Mouse (Mus musculus): ENCODE data around the gene Ddx50.
A peak's percentile ranks its signal among the peaks of the same experiment; 100 is the strongest.
"Not testable (repeated sequence)": the region's sequence is repeated elsewhere in the genome, so short reads cannot be mapped to it uniquely, and the experiment has no call there.

Ddx50 gene

GRCm38 (mm10) chr10:62601053-62601791 lies 49.8 kb downstream of the Ddx50 start:
- no peak for DNase-seq (ENCODE audit: low spot score)

GRCm38 (mm10) chr10:62600056-62600455 lies 51.0 kb downstream of the Ddx50 start:
- no peak for DNase-seq (ENCODE audit: low spot score)

- DNase-seq (ENCODE audit: low spot score), result not testable (repeated sequence)
Observed at GRCm38 (mm10) chr10:62599311-62599710, 51.7 kb downstream of the Ddx50 start.

GRCm38 (mm10) chr10:62592496-62592895 lies 58.5 kb downstream of the Ddx50 start:
- no peak for DNase-seq (ENCODE audit: low spot score)

- peak; percentile 50 for DNase-seq (ENCODE audit: low spot score)
Observed at GRCm38 (mm10) chr10:62590200-62590599, 60.8 kb downstream of the Ddx50 start.

- DNase-seq (ENCODE audit: low spot score), result no peak
Observed at GRCm38 (mm10) chr10:62588616-62589015, 62.4 kb downstream of the Ddx50 start.

- no peak for DNase-seq (ENCODE audit: low spot score)
Observed at GRCm38 (mm10) chr10:62583245-62583644, 67.8 kb downstream of the Ddx50 start.

GRCm38 (mm10) chr10:62582701-62583100 lies 68.3 kb downstream of the Ddx50 start:
- no peak for DNase-seq (ENCODE audit: low spot score)

GRCm38 (mm10) chr10:62582263-62582662 lies 68.8 kb downstream of the Ddx50 start:
- DNase-seq (ENCODE audit: low spot score), result no peak

- DNase-seq (ENCODE audit: low spot score), result not testable (repeated sequence)
Observed at GRCm38 (mm10) chr10:62579129-62579528, 71.9 kb downstream of the Ddx50 start.

GRCm38 (mm10) chr10:62578338-62579100 lies 72.5 kb downstream of the Ddx50 start, which contains the start of gene Kif1bp:
TSS of gene Kif1bp (minus strand) at chr10:62578457.
- DNase-seq (ENCODE audit: low spot score), result peak; percentile 92

GRCm38 (mm10) chr10:62577673-62578337 lies 73.2 kb downstream of the Ddx50 start:
- no peak for DNase-seq (ENCODE audit: low spot score)

- DNase-seq (ENCODE audit: low spot score), result no peak
Observed at GRCm38 (mm10) chr10:62575001-62575400, 76.0 kb downstream of the Ddx50 start.

- DNase-seq (ENCODE audit: low spot score), result no peak
Observed at GRCm38 (mm10) chr10:62570126-62570871, 80.7 kb downstream of the Ddx50 start.

GRCm38 (mm10) chr10:62568861-62569260 lies 82.2 kb downstream of the Ddx50 start:
- DNase-seq (ENCODE audit: low spot score), result no peak
